8 mouse cellular contexts compared by ENCODE assay signal in genomic region chr5:142718037-142718436, GRCm38 (mm10). TPM values are rescaled to one million over a fixed set of nuclear protein-coding genes. Genes with fewer than 3 reads are reported as not detected.
A peak's percentile ranks its signal among the peaks of the same experiment; 100 is the strongest.
DNase-seq lines count a peak whose midpoint lies in the region; ATAC-seq lines count a peak whose summit lies in the region.

No protein-coding gene starts in this region.

- WGBS in limb, embryonic 13.5 days, result 20% methylated on average over 4 of the region's 4 CpGs
- WGBS in stomach, embryonic 14.5 days, result 22% methylated on average over 4 of the region's 4 CpGs

- no peaks in the 10 kb centered on the region for H3K4me1 ChIP-seq in limb, embryonic 13.5 days
- H3K4me1 ChIP-seq in stomach, embryonic 14.5 days (ENCODE audit: control insufficient read depth, insufficient read depth, low read length), result no peaks in the 10 kb centered on the region

- H3K4me3 ChIP-seq in limb, embryonic 13.5 days, result no peak overlapping the region
- no peak overlapping the region for H3K4me3 ChIP-seq in stomach, embryonic 14.5 days (ENCODE audit: low read depth, low read length)

- no peak overlapping the region for H3K27ac ChIP-seq in limb, embryonic 13.5 days
- H3K27ac ChIP-seq in stomach, embryonic 14.5 days (ENCODE audit: low read length), result no peak overlapping the region

- no peak overlapping the region for H3K4me2 ChIP-seq in limb, embryonic 13.5 days (replicated peaks)
- H3K4me2 ChIP-seq in stomach, embryonic 14.5 days (replicated peaks; ENCODE audit: low read depth, low read length), result no peak overlapping the region

- H3K9ac ChIP-seq in limb, embryonic 13.5 days, result no peak overlapping the region
- no peak overlapping the region for H3K9ac ChIP-seq in stomach, embryonic 14.5 days (replicated peaks; ENCODE audit: low read depth, low read length)

- DNase-seq in layer of hippocampus, adult 11-12 months (ENCODE audit: low spot score), result peak; percentile 82
- no peak for DNase-seq in layer of hippocampus, adult 9-11 months
- DNase-seq in kidney, adult 11 months, result peak; percentile 44
- DNase-seq in natural killer cell, adult 2 months (ENCODE audit: low spot score in 2 of 2), result peak; percentile 59 to 74

- H3K9me3 ChIP-seq in limb, embryonic 13.5 days, result no peaks in the 10 kb centered on the region
- no peaks in the 10 kb centered on the region for H3K9me3 ChIP-seq in stomach, embryonic 14.5 days (ENCODE audit: control insufficient read depth, low read depth, low read length)

- H3K36me3 ChIP-seq in limb, embryonic 13.5 days, result peaks cover 4% of the 10 kb centered on the region; the same call in 1 of the 2 replicates
- no peaks in the 10 kb centered on the region for H3K36me3 ChIP-seq in stomach, embryonic 14.5 days (ENCODE audit: control insufficient read depth, insufficient read depth, low read length)

- H3K27me3 ChIP-seq in limb, embryonic 13.5 days, result no peaks in the 10 kb centered on the region
- no peaks in the 10 kb centered on the region for H3K27me3 ChIP-seq in stomach, embryonic 14.5 days (ENCODE audit: control insufficient read depth, insufficient read depth, low read length)

- ATAC-seq in common myeloid progenitor, adult 5-6 weeks (replicated peaks; ENCODE audit: low read depth, poor library complexity, severe bottlenecking), result peak; percentile 77
- peak; percentile 63 for ATAC-seq in granulocyte monocyte progenitor cell, adult 5-6 weeks (replicated peaks; ENCODE audit: poor library complexity, severe bottlenecking)
- peak; percentile 16 for ATAC-seq in limb, embryonic 13.5 days (ENCODE audit: low FRiP score, low read depth)
- peak; percentile 39; the same call in 1 of the 2 replicates for ATAC-seq in stomach, embryonic 14.5 days (ENCODE audit: insufficient number of reproducible peaks, insufficient read depth, low FRiP score, low read depth)

RNA-seq across cellular contexts. Expression of gene Slc29a4, which starts 25.7 kb away (rescaled TPM):
- not detected in 2 replicates for total RNA-seq in common myeloid progenitor, adult 5-6 weeks (2017)
- 0.09 TPM in 1 of 2 replicates, not detected in the other for total RNA-seq in granulocyte monocyte progenitor cell, adult 5-6 weeks (2014; fragmentation: Nextera tagmentation)
- total RNA-seq in granulocyte monocyte progenitor cell, adult 5-6 weeks (2017), result not detected in 2 replicates
- 9.0 and 10.6 TPM in 2 replicates for polyA plus RNA-seq in limb, embryonic 13.5 days (2015; fragmentation: Nextera tagmentation; extraction: Ambion mirVana)
- polyA plus RNA-seq in stomach, embryonic 14.5 days (2014; fragmentation: Nextera tagmentation; extraction: Ambion mirVana), result 7.9 and 8.1 TPM in 2 replicates

Comparison
In these comparisons a context has a peak if more than half of its experiments do, and no peak if none do; other contexts are left out.
1. ATAC-seq: peak in every context shown above with its lines; median percentile 77 in common myeloid progenitor, adult 5-6 weeks; 63 in granulocyte monocyte progenitor cell, adult 5-6 weeks; 39 in stomach, embryonic 14.5 days; 16 in limb, embryonic 13.5 days.